Mouse (Mus musculus): Measurements from ENCODE around the gene 2410015M20Rik.

GRCm38 (mm10) chr17:56607521-56608062 is 2.0 kb downstream of the 2410015M20Rik start:
- TF ChIP-seq EP300 (IDR thresholded peaks at IDR 0.05; ENCODE audit: low read depth) (no peak), CTCF (IDR thresholded peaks at IDR 0.05; ENCODE audit: low read depth) (no peak)

Data from liver, embryonic 14.5 days (tissue).